Mouse (Mus musculus): Measurements from ENCODE around the gene Dcun1d5.

DNA sequence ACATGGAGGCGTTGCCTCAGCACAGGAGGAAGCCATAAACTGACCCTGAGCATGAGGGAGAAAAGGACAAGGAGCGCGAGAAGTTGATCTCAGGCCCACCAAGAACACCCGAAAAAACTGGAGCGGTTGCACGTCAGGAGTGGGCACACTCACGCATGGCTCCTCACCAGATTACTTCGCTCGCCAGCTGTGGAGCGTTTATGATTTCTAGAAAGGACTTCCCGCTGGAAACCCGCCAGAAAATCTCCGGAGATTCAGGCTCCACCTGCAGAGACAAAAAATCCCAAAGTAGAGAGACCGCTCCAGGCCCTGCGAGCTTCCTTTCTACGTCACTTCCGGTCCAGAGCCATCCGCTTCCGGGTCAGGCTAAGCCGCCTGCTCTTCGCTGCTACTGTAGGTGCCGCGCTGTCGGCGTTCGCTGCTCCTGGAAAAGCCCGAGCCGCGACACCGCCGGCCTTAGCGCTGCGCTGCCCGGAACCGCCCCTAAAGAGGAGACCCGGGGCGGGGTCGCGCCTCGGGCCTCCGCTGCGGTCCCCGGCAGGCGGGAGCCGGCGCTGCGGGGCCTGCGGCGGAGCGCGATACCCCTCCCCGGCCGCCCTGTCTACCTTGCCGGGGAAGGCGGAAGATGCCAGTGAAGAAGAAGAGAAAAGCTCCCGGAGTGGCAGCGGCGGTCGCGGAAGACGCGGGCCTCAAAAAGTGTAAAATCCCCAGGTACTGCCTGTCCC, at the start of gene Dcun1d5, which contains the start of gene Dync2h1:
- peak; percentile 70; the same call in 1 of the 2 replicates for TF ChIP-seq POLR2A (IDR thresholded peaks at IDR 0.05; ENCODE audit: low read depth, low read length)
- TF ChIP-seq CTCF (IDR thresholded peaks at IDR 0.05; ENCODE audit: extremely low read depth, insufficient read depth, insufficient read length, insufficient replicate concordance) = no peak

Measured in spleen, adult 2 months (tissue).